Mouse (Mus musculus): ENCODE measurements around the gene Ndnf. TPM values are rescaled to one million over a fixed set of nuclear protein-coding genes. Genes with fewer than 3 reads are reported as not detected.

The Ndnf gene
- polyA plus RNA-seq (2014; fragmentation: Nextera tagmentation; extraction: Ambion mirVana): 18.8 and 22.5 TPM in 2 replicates

GRCm38 (mm10) chr6:65671451-65671850 is at the start of gene Ndnf:
Gene Ndnf (plus strand): TSS chr6:65671590.
- Histone ChIP-seq H3K4me3 (replicated peaks; ENCODE audit: low read length) (peak within 1 kb of the TSS; percentile 58), H3K9ac (peak within 1 kb of the TSS; percentile 64), H3K4me1 (replicated peaks; ENCODE audit: control insufficient read depth, insufficient read depth, low read length) (peaks cover 11% of the 10 kb centered on the region), H3K36me3 (replicated peaks; ENCODE audit: control insufficient read depth, insufficient read depth) (no peaks in the 10 kb centered on the region), H3K4me2 (replicated peaks) (peak within 1 kb of the TSS; percentile 99), H3K27ac (peak within 1 kb of the TSS; percentile 65), H3K27me3 (ENCODE audit: control insufficient read depth, insufficient read depth, low read length) (0 out of 2 replicates have a peak, but pooled peaks cover 8% of the 10 kb centered on the region), H3K9me3 (ENCODE audit: control insufficient read depth, low read length) (no peaks in the 10 kb centered on the region)
- under 1% methylated on average over 30 of the region's 45 CpGs for WGBS
- DNase-seq (ENCODE audit: low spot score): peak; percentile 70
- peak; percentile 93 for ATAC-seq (ENCODE audit: low FRiP score)

- Histone ChIP-seq H3K9me3 (ENCODE audit: control insufficient read depth, low read length) (no peaks in the 10 kb centered on the region), H3K4me1 (replicated peaks; ENCODE audit: control insufficient read depth, insufficient read depth, low read length) (no peaks in the 10 kb centered on the region), H3K27ac (no peak overlapping the region), H3K27me3 (ENCODE audit: control insufficient read depth, insufficient read depth, low read length) (no peaks in the 10 kb centered on the region), H3K4me3 (replicated peaks; ENCODE audit: low read length) (no peak overlapping the region), H3K9ac (no peak overlapping the region), H3K36me3 (replicated peaks; ENCODE audit: control insufficient read depth, insufficient read depth) (no peaks in the 10 kb centered on the region), H3K4me2 (replicated peaks) (no peak overlapping the region)
- 85% methylated on average over 3 of the region's 3 CpGs for WGBS
- DNase-seq (ENCODE audit: low spot score) (no peak), ATAC-seq (ENCODE audit: low FRiP score) (no peak)
These were observed 48.2 kb upstream of the Ndnf start for GRCm38 (mm10) chr6:65623016-65623715.

GRCm38 (mm10) chr6:65630578-65630977 is 40.8 kb upstream of the Ndnf start:
- ATAC-seq (ENCODE audit: low FRiP score) (no peak), DNase-seq (ENCODE audit: low spot score) (no peak)
- H3K9me3 ChIP-seq (ENCODE audit: control insufficient read depth, low read length): no peaks in the 10 kb centered on the region
- no peak overlapping the region for H3K9ac ChIP-seq
- H3K27ac ChIP-seq: no peak overlapping the region
- no peaks in the 10 kb centered on the region for H3K27me3 ChIP-seq (ENCODE audit: control insufficient read depth, insufficient read depth, low read length)
- WGBS: 88% methylated on average over 2 of the region's 2 CpGs
- H3K36me3 ChIP-seq (replicated peaks; ENCODE audit: control insufficient read depth, insufficient read depth): no peaks in the 10 kb centered on the region
- H3K4me1 ChIP-seq (replicated peaks; ENCODE audit: control insufficient read depth, insufficient read depth, low read length): no peaks in the 10 kb centered on the region
- no peak overlapping the region for H3K4me3 ChIP-seq (replicated peaks; ENCODE audit: low read length)
- no peak overlapping the region for H3K4me2 ChIP-seq (replicated peaks)

- H3K4me2 ChIP-seq (replicated peaks): no peak overlapping the region
- H3K27me3 ChIP-seq (ENCODE audit: control insufficient read depth, insufficient read depth, low read length): no peaks in the 10 kb centered on the region
- no peaks in the 10 kb centered on the region for H3K9me3 ChIP-seq (ENCODE audit: control insufficient read depth, low read length)
- 86% methylated on average over 5 of the region's 5 CpGs for WGBS
- H3K27ac ChIP-seq: no peak overlapping the region
- H3K4me1 ChIP-seq (replicated peaks; ENCODE audit: control insufficient read depth, insufficient read depth, low read length): no peaks in the 10 kb centered on the region
- ATAC-seq (ENCODE audit: low FRiP score) (no peak), DNase-seq (ENCODE audit: low spot score) (no peak)
- H3K9ac ChIP-seq: no peak overlapping the region
- no peaks in the 10 kb centered on the region for H3K36me3 ChIP-seq (replicated peaks; ENCODE audit: control insufficient read depth, insufficient read depth)
- no peak overlapping the region for H3K4me3 ChIP-seq (replicated peaks; ENCODE audit: low read length)
These were observed 39.2 kb upstream of the Ndnf start for GRCm38 (mm10) chr6:65632184-65632583.

GRCm38 (mm10) chr6:65642431-65642830 is 29.0 kb upstream of the Ndnf start:
- DNase-seq (ENCODE audit: low spot score) (no peak), ATAC-seq (ENCODE audit: low FRiP score) (no peak)
- no peaks in the 10 kb centered on the region for H3K27me3 ChIP-seq (ENCODE audit: control insufficient read depth, insufficient read depth, low read length)

GRCm38 (mm10) chr6:65644110-65644509 is 27.3 kb upstream of the Ndnf start:
- ATAC-seq (ENCODE audit: low FRiP score): no peak

More at GRCm38 (mm10) chr6:65642431-65642830, 29.0 kb upstream of the Ndnf start:
- Histone ChIP-seq H3K4me3 (replicated peaks; ENCODE audit: low read length) (no peak overlapping the region), H3K27ac (no peak overlapping the region), H3K4me1 (replicated peaks; ENCODE audit: control insufficient read depth, insufficient read depth, low read length) (no peaks in the 10 kb centered on the region), H3K4me2 (replicated peaks) (no peak overlapping the region), H3K36me3 (replicated peaks; ENCODE audit: control insufficient read depth, insufficient read depth) (no peaks in the 10 kb centered on the region), H3K9me3 (ENCODE audit: control insufficient read depth, low read length) (peaks cover 13% of the 10 kb centered on the region), H3K9ac (no peak overlapping the region)

GRCm38 (mm10) chr6:65646408-65646807 is 25.0 kb upstream of the Ndnf start:
- ATAC-seq (ENCODE audit: low FRiP score): no peak
- H3K4me3 ChIP-seq (replicated peaks; ENCODE audit: low read length): no peak overlapping the region
- DNase-seq (ENCODE audit: low spot score): no peak
- H3K9ac ChIP-seq: no peak overlapping the region
- H3K4me2 ChIP-seq (replicated peaks): no peak overlapping the region
- H3K4me1 ChIP-seq (replicated peaks; ENCODE audit: control insufficient read depth, insufficient read depth, low read length): no peaks in the 10 kb centered on the region
- no peaks in the 10 kb centered on the region for H3K9me3 ChIP-seq (ENCODE audit: control insufficient read depth, low read length)
- H3K27ac ChIP-seq: no peak overlapping the region
- H3K27me3 ChIP-seq (ENCODE audit: control insufficient read depth, insufficient read depth, low read length): no peaks in the 10 kb centered on the region
- WGBS: 84% methylated on average over 3 of the region's 3 CpGs
- H3K36me3 ChIP-seq (replicated peaks; ENCODE audit: control insufficient read depth, insufficient read depth): no peaks in the 10 kb centered on the region

More at GRCm38 (mm10) chr6:65644110-65644509, 27.3 kb upstream of the Ndnf start:
- DNase-seq (ENCODE audit: low spot score): no peak
- Histone ChIP-seq H3K9ac (no peak overlapping the region), H3K9me3 (ENCODE audit: control insufficient read depth, low read length) (peaks cover 5% of the 10 kb centered on the region), H3K27ac (no peak overlapping the region), H3K4me1 (replicated peaks; ENCODE audit: control insufficient read depth, insufficient read depth, low read length) (no peaks in the 10 kb centered on the region), H3K27me3 (ENCODE audit: control insufficient read depth, insufficient read depth, low read length) (no peaks in the 10 kb centered on the region), H3K4me3 (replicated peaks; ENCODE audit: low read length) (no peak overlapping the region), H3K4me2 (replicated peaks) (no peak overlapping the region), H3K36me3 (replicated peaks; ENCODE audit: control insufficient read depth, insufficient read depth) (no peaks in the 10 kb centered on the region)
- 30% methylated on average over 4 of the region's 4 CpGs for WGBS

GRCm38 (mm10) chr6:65647731-65648130 is 23.7 kb upstream of the Ndnf start:
- Histone ChIP-seq H3K4me2 (replicated peaks) (no peak overlapping the region), H3K27ac (no peak overlapping the region), H3K9me3 (ENCODE audit: control insufficient read depth, low read length) (no peaks in the 10 kb centered on the region), H3K9ac (no peak overlapping the region), H3K36me3 (replicated peaks; ENCODE audit: control insufficient read depth, insufficient read depth) (no peaks in the 10 kb centered on the region), H3K4me3 (replicated peaks; ENCODE audit: low read length) (no peak overlapping the region), H3K27me3 (ENCODE audit: control insufficient read depth, insufficient read depth, low read length) (no peaks in the 10 kb centered on the region), H3K4me1 (replicated peaks; ENCODE audit: control insufficient read depth, insufficient read depth, low read length) (no peaks in the 10 kb centered on the region)
- DNase-seq (ENCODE audit: low spot score): no peak
- ATAC-seq (ENCODE audit: low FRiP score): no peak
- 90% methylated on average over 6 of the region's 6 CpGs for WGBS

GRCm38 (mm10) chr6:65651376-65651775 is 20.0 kb upstream of the Ndnf start:
- H3K4me1 ChIP-seq (replicated peaks; ENCODE audit: control insufficient read depth, insufficient read depth, low read length): no peaks in the 10 kb centered on the region
- ATAC-seq (ENCODE audit: low FRiP score) (no peak), DNase-seq (ENCODE audit: low spot score) (peak; percentile 81)
- H3K9ac ChIP-seq: no peak overlapping the region
- no peaks in the 10 kb centered on the region for H3K36me3 ChIP-seq (replicated peaks; ENCODE audit: control insufficient read depth, insufficient read depth)
- H3K9me3 ChIP-seq (ENCODE audit: control insufficient read depth, low read length): no peaks in the 10 kb centered on the region
- no peak overlapping the region for H3K4me3 ChIP-seq (replicated peaks; ENCODE audit: low read length)
- WGBS: 33% methylated on average over 4 of the region's 4 CpGs
- no peak overlapping the region for H3K4me2 ChIP-seq (replicated peaks)
- H3K27ac ChIP-seq: no peak overlapping the region
- H3K27me3 ChIP-seq (ENCODE audit: control insufficient read depth, insufficient read depth, low read length): no peaks in the 10 kb centered on the region
